Mouse (Mus musculus) gastrocnemius, postnatal 25 days (tissue): ENCODE results near the gene Fut2. TPM values are rescaled to one million over a fixed set of nuclear protein-coding genes. Genes with fewer than 3 reads are reported as not detected.

Experiments used
- DNase-seq: peaks from one replicate; pipeline ENCODE4 v3.0.0; 2022
- total RNA-seq, 2 experiments: library from RNA; stranded (reverse); gene quantifications; 1 replicate in 1 of 2; 2 replicates in 1 of 2; pipeline ENCODE4 v1.2.3; 2021

Fut2 gene
- total RNA-seq, 2 experiments from 2014 or later = 0.19 to 0.61 TPM

DNA sequence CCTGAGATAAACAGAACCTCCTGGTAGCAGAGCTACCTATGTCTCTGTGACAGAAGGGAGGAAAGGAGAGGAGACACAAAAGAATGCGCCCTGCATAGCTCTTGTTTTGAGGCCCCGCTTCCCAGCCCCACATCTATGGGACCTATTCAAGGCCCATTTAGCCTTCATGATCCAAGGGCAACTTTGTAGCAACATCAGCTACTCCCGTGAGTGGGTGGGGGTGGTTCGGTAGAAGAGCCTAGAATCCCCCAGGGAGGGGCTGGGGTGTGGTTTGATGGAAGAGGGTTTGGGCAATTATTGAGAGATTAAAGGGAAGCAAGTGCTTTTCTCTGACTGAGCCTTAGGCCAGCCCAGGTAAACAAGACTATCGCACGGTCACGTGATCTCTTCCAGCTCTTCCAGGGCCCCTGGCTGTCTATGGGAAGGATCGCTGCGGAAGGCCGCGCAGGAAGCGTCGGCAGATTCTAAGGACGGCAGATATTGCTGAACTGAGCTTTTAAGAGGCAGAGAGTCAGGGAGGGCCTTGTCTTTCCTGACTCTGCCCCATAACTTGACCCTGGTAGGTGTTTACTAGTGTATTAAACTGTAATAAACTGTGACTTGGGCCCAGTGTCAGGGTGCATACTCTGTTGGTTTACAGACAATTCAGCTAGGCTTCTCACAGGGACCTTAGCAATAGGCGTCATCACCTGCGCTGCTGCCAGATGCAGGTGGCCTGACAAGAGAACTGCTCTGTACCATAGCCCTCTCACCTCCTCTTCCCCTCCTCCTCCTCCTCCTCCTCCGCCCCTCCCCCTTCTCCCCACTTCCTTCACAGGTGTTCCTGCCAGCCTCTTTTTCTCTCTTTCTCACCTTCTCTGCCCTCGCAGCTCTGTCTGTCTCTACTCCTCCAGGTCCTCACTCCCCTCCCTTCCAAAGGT lies 67.0 kb downstream of the Fut2 start:
- DNase-seq = no peak

Other genes starting within 250 kb of the Fut2 start
- 1 to 10 TPM in 1 of 2 experiments, not detected in 1; 1.6 TPM for gene Lhb, start 245.6 kb downstream of the Fut2 start, total RNA-seq
- gene Gys1, start 231.6 kb downstream of the Fut2 start, total RNA-seq = 100 to 1,000 TPM; 243 to 327 TPM
- 10 to 100 TPM; 23.3 to 23.8 TPM for gene Ruvbl2, start 228.3 kb downstream of the Fut2 start, total RNA-seq
- gene Ftl1, start 206.5 kb downstream of the Fut2 start, total RNA-seq = 100 to 1,000 TPM; 125 to 149 TPM
- 10 to 100 TPM; 15.6 to 16.9 TPM for gene Bax, start 199.5 kb downstream of the Fut2 start, total RNA-seq
- gene Tulp2, start 184.5 kb downstream of the Fut2 start, total RNA-seq = not detected
- 1 to 10 TPM; 4.3 to 10.0 TPM for gene Gm45808, start 179.6 kb downstream of the Fut2 start, total RNA-seq
- gene Dhdh, start 177.6 kb downstream of the Fut2 start, total RNA-seq = 10 to 100 TPM; 12.3 to 12.6 TPM
- gene Nucb1, start 156.0 kb downstream of the Fut2 start, total RNA-seq = 10 to 100 TPM; 60.8 to 73.2 TPM
- 10 to 100 TPM; 13.8 to 19.2 TPM for gene Ppp1r15a, start 140.1 kb downstream of the Fut2 start, total RNA-seq
- 1 to 10 TPM; 7.5 to 8.5 TPM for gene Plekha4, start 140.1 kb downstream of the Fut2 start, total RNA-seq
- 1 to 10 TPM in 1 of 2 experiments, under 1 TPM in 1; 0.99 to 1.2 TPM for gene Hsd17b14, start 111.5 kb downstream of the Fut2 start, total RNA-seq
- gene Bcat2, start 96.2 kb downstream of the Fut2 start, total RNA-seq = 10 to 100 TPM; 56.3 to 63.9 TPM
- gene Fgf21, start 50.9 kb downstream of the Fut2 start, total RNA-seq = not detected
- gene Fut1, start 49.1 kb downstream of the Fut2 start, total RNA-seq = not detected
- not detected for gene Izumo1, start 44.6 kb downstream of the Fut2 start, total RNA-seq
- gene Rasip1, start 38.9 kb downstream of the Fut2 start, total RNA-seq = 1 to 10 TPM; 6.1 to 8.5 TPM
- gene Mamstr, start 26.4 kb downstream of the Fut2 start, total RNA-seq = 10 to 100 TPM; 39.0 to 46.1 TPM
- under 1 TPM; 0.38 to 0.75 TPM for gene Ntn5, start 17.6 kb upstream of the Fut2 start, total RNA-seq
- gene Sec1, start 28.0 kb upstream of the Fut2 start, total RNA-seq = under 1 TPM in 1 of 2 experiments, not detected in 1; 0.16 TPM
- 10 to 100 TPM in 1 of 2 experiments, 1 to 10 TPM in 1; 4.9 to 11.2 TPM for gene Car11, start 33.4 kb upstream of the Fut2 start, total RNA-seq
- gene Dbp, start 38.7 kb upstream of the Fut2 start, total RNA-seq = 100 to 1,000 TPM in 1 of 2 experiments, 10 to 100 TPM in 1; 14.3 to 121 TPM
- 100 to 1,000 TPM; 433 to 449 TPM for gene Rpl18, start 49.1 kb upstream of the Fut2 start, total RNA-seq
- 10 to 100 TPM in 1 of 2 experiments, 1 to 10 TPM in 1; 8.5 to 12.7 TPM for gene Sphk2, start 51.6 kb upstream of the Fut2 start, total RNA-seq
- gene Fam83e, start 54.8 kb upstream of the Fut2 start, total RNA-seq = under 1 TPM; 0.13 to 0.29 TPM
- not detected for gene Spaca4, start 59.4 kb upstream of the Fut2 start, total RNA-seq
- gene Lmtk3, start 117.3 kb upstream of the Fut2 start, total RNA-seq = under 1 TPM in 1 of 2 experiments, not detected in 1; 0.19 TPM
- not detected for gene Sult2b1, start 118.3 kb upstream of the Fut2 start, total RNA-seq
- gene Cyth2, start 148.2 kb upstream of the Fut2 start, total RNA-seq = 10 to 100 TPM; 28.2 to 33.8 TPM
- gene Kcnj14, start 158.4 kb upstream of the Fut2 start, total RNA-seq = under 1 TPM; 0.19 to 0.20 TPM
- 10 to 100 TPM; 13.5 to 14.5 TPM for gene Grwd1, start 164.6 kb upstream of the Fut2 start, total RNA-seq
- 10 to 100 TPM; 53.4 to 64.2 TPM for gene Kdelr1, start 206.4 kb upstream of the Fut2 start, total RNA-seq
- under 1 TPM; 0.32 to 0.46 TPM for gene Grin2d, start 212.0 kb upstream of the Fut2 start, total RNA-seq
- not detected for gene Syngr4, start 230.3 kb upstream of the Fut2 start, total RNA-seq
- gene Tmem143, start 230.5 kb upstream of the Fut2 start, total RNA-seq = 10 to 100 TPM; 53.2 to 62.5 TPM